Mouse (Mus musculus) thymus, adult 2 months (tissue): ENCODE measurements around the gene Ascl5.

ENCODE experiments used
- CTCF ChIP-seq: fragments of 200-500 bp; IDR thresholded peaks from 2 replicates; pipeline ENCODE4 v1.5.1; 2012; ENCODE audit warnings: mild to moderate bottlenecking, control low read depth, low read length, moderate library complexity, borderline replicate concordance; ENCODE audit not compliant: control insufficient read depth, poor library complexity, insufficient read depth; ENCODE audit errors: extremely low read depth
- POLR2A ChIP-seq: fragments of 200-500 bp; IDR thresholded peaks from 2 replicates; pipeline ENCODE4 v1.6.1; 2012; ENCODE audit warnings: mild to moderate bottlenecking, low read length, control low read depth, moderate library complexity; ENCODE audit not compliant: control insufficient read depth, poor library complexity, insufficient read depth; ENCODE audit errors: extremely low read depth

GRCm38 (mm10) chr1:136040874-136041273 lies 9.7 kb upstream of the Ascl5 start:
- TF ChIP-seq CTCF (no peak), POLR2A (no peak)
